Mouse (Mus musculus) spleen, embryonic (tissue): ENCODE results near the gene Podn.

Source experiments
- CTCF ChIA-PET: fragments of 350-600 bp; sonication (Branson Sonifier 250); formaldehyde crosslinking; loops from one replicate; lab custom pipeline; 2022; lab: Charles Lee

Podn gene

GRCm38 (mm10) chr4:108045136-108046107 is 50.8 kb downstream of the Podn start:
- CTCF ChIA-PET: no interaction called here

GRCm38 (mm10) chr4:108037027-108037426 is 59.2 kb downstream of the Podn start:
- CTCF ChIA-PET: no interaction called here

GRCm38 (mm10) chr4:108033041-108033764 is 63.0 kb downstream of the Podn start:
- CTCF ChIA-PET: no interaction called here

GRCm38 (mm10) chr4:108032352-108032849 is 63.8 kb downstream of the Podn start:
- CTCF ChIA-PET: no interaction called here

- CTCF ChIA-PET: no interaction called here
Measured at GRCm38 (mm10) chr4:108031502-108032351, 64.5 kb downstream of the Podn start.

- CTCF ChIA-PET: no interaction called here
Measured at GRCm38 (mm10) chr4:108030888-108031501, 65.2 kb downstream of the Podn start.

GRCm38 (mm10) chr4:108026193-108026592 is 70.1 kb downstream of the Podn start:
- CTCF ChIA-PET: no interaction called here

GRCm38 (mm10) chr4:108025269-108025668 is 71.0 kb downstream of the Podn start:
- CTCF ChIA-PET: no interaction called here

GRCm38 (mm10) chr4:108024641-108025040 is 71.6 kb downstream of the Podn start:
- CTCF ChIA-PET: no interaction called here

GRCm38 (mm10) chr4:108023186-108023585 is 73.1 kb downstream of the Podn start:
- CTCF ChIA-PET: no interaction called here

GRCm38 (mm10) chr4:108020178-108020577 is 76.1 kb downstream of the Podn start:
- CTCF ChIA-PET: no interaction called here

- CTCF ChIA-PET: no interaction called here
Measured at GRCm38 (mm10) chr4:108018961-108019921, 77.0 kb downstream of the Podn start.

GRCm38 (mm10) chr4:108018241-108018923 is 77.9 kb downstream of the Podn start:
- CTCF ChIA-PET: no interaction called here

- CTCF ChIA-PET: no interaction called here
Measured at GRCm38 (mm10) chr4:108017839-108018238, 78.4 kb downstream of the Podn start.

GRCm38 (mm10) chr4:108016321-108016720 is 79.9 kb downstream of the Podn start:
- CTCF ChIA-PET: no interaction called here

GRCm38 (mm10) chr4:108015067-108015765 is 81.0 kb downstream of the Podn start:
- CTCF ChIA-PET: no interaction called here

- CTCF ChIA-PET: interaction anchor here (0.6 kb wide), 1 partner anchor 65 kb away, joined by 5 read pairs; no protein-coding TSS in a partner anchor
Measured at GRCm38 (mm10) chr4:108014466-108014865, 81.8 kb downstream of the Podn start.

GRCm38 (mm10) chr4:108008541-108008940 is 87.7 kb downstream of the Podn start:
- CTCF ChIA-PET: no interaction called here
